Mouse (Mus musculus) lung, postnatal 0 days (tissue): ENCODE data around the gene Pink1. TPM values are rescaled to one million over a fixed set of nuclear protein-coding genes. Genes with fewer than 3 reads are reported as not detected.
A peak's percentile ranks its signal among the peaks of the same experiment; 100 is the strongest.

Experiments
- ATAC-seq: fragments of 200-750 bp; cut with Nextera tagmentation; 2 replicates; pipeline ENCODE4 v1.8.0; 2017; ENCODE audit warnings: moderate library complexity
- DNase-seq: peaks from one replicate; pipeline ENCODE4 v3.0.0-alpha.2; 2016; ENCODE audit warnings: low spot score
- H3K27ac ChIP-seq: fragments of 300-500 bp; sonication (generic); 2 replicates; pipeline ENCODE4 v1.5.1; 2014; ENCODE audit warnings: antibody characterized with exemption, mild to moderate bottlenecking, low read length, mixed read lengths
- H3K27me3 ChIP-seq: fragments of 300-500 bp; sonication (generic); replicated peaks from 2 replicates; pipeline ENCODE4 v1.6.1; 2014; ENCODE audit warnings: low read length, mixed read lengths; ENCODE audit not compliant: insufficient read depth
- H3K36me3 ChIP-seq: fragments of 300-500 bp; sonication (generic); 2 replicates; pipeline ENCODE4 v1.6.1; 2014; ENCODE audit warnings: low read length, mixed read lengths; ENCODE audit not compliant: insufficient read depth
- H3K4me1 ChIP-seq: fragments of 300-500 bp; sonication (generic); 2 replicates; pipeline ENCODE4 v1.6.1; 2014; ENCODE audit warnings: antibody characterized with exemption, low read depth, low read length, mixed read lengths; ENCODE audit not compliant: insufficient read depth
- H3K4me2 ChIP-seq: fragments of 300-500 bp; sonication (generic); replicated peaks from 2 replicates; pipeline ENCODE4 v1.6.1; 2014; ENCODE audit warnings: low read depth, mild to moderate bottlenecking, low read length, moderate library complexity, mixed read lengths
- H3K4me3 ChIP-seq: fragments of 300-500 bp; sonication (generic); 2 replicates; pipeline ENCODE4 v1.5.1; 2014; ENCODE audit warnings: low read depth, low read length
- H3K9ac ChIP-seq: fragments of 300-500 bp; sonication (generic); replicated peaks from 2 replicates; pipeline ENCODE4 v1.6.1; 2014; ENCODE audit warnings: low read depth, mild to moderate bottlenecking
- H3K9me3 ChIP-seq: fragments of 300-500 bp; sonication (generic); 2 replicates; pipeline ENCODE4 v1.6.1; 2016; ENCODE audit warnings: low read length, mixed read lengths
- CTCF ChIP-seq: IDR thresholded peaks from 2 replicates; pipeline ENCODE4 v1.5.1; 2016; ENCODE audit warnings: antibody characterized with exemption, mild to moderate bottlenecking
- EP300 ChIP-seq: IDR thresholded peaks from 2 replicates; pipeline ENCODE4 v1.6.1; 2016; ENCODE audit warnings: antibody characterized with exemption, mild to moderate bottlenecking, control low read depth
- WGBS: fragments of 180-500 bp; shearing (Covaris S2); extraction: QIAGEN DNeasy Blood & Tissue Kit; methylation state at CpG from one replicate; pipeline ENCODE4 v1.1.7; 2014; 5-methylcytosine and 5-hydroxymethylcytosine counted together
- polyA plus RNA-seq: library from polyadenylated mRNA; unstranded; fragments of >200 nt; fragmentation: Nextera tagmentation; extraction: Ambion mirVana; gene quantifications from 2 replicates; pipeline ENCODE4 v1.2.1, GENCODE M21; 2015

The Pink1 gene
- polyA plus RNA-seq, 1 experiment from 2014 or later, result 129 TPM

GRCm38 (mm10) chr4:138321488-138321887, 4.6 kb downstream of the Pink1 start:
- Histone ChIP-seq H3K27me3 (no peaks in the 10 kb centered on the region), H3K9ac (no peak overlapping the region), H3K4me2 (no peak overlapping the region), H3K27ac (no peak overlapping the region), H3K36me3 (peaks cover 7% of the 10 kb centered on the region; the same call in 1 of the 2 replicates), H3K4me3 (no peak overlapping the region), H3K4me1 (no peaks in the 10 kb centered on the region; the same call in 1 of the 2 replicates), H3K9me3 (no peaks in the 10 kb centered on the region)
- no peak for ATAC-seq
- TF ChIP-seq EP300 (no peak), CTCF (no peak)
- DNase-seq, result no peak
- WGBS, result 53% methylated on average over 7 of the region's 7 CpGs

- 44% methylated on average over 11 of the region's 11 CpGs for WGBS
Observed at GRCm38 (mm10) chr4:138320711-138321110, 5.4 kb downstream of the Pink1 start.

GRCm38 (mm10) chr4:138319508-138319907, 6.6 kb downstream of the Pink1 start:
- H3K9me3 ChIP-seq, result no peaks in the 10 kb centered on the region
- ATAC-seq, result peak; percentile 69
- DNase-seq, result peak; percentile 87
- WGBS, result 29% methylated on average over 10 of the region's 10 CpGs
- TF ChIP-seq EP300 (no peak), CTCF (peak; percentile 100)
- no peak overlapping the region for H3K4me2 ChIP-seq
- H3K27ac ChIP-seq, result no peak overlapping the region
- no peaks in the 10 kb centered on the region for H3K27me3 ChIP-seq
- no peak overlapping the region for H3K4me3 ChIP-seq
- peaks cover 8% of the 10 kb centered on the region; the same call in 1 of the 2 replicates for H3K36me3 ChIP-seq
- H3K9ac ChIP-seq, result no peak overlapping the region
- H3K4me1 ChIP-seq, result no peaks in the 10 kb centered on the region; the same call in 1 of the 2 replicates

More at GRCm38 (mm10) chr4:138320711-138321110, 5.4 kb downstream of the Pink1 start:
- no peak overlapping the region for H3K4me3 ChIP-seq
- H3K4me2 ChIP-seq, result no peak overlapping the region
- 0 out of 2 replicates have a peak overlapping the region, but pooled peaks have one; percentile 20 for H3K27ac ChIP-seq
- no peak for ATAC-seq
- no peaks in the 10 kb centered on the region for H3K9me3 ChIP-seq
- H3K4me1 ChIP-seq, result no peaks in the 10 kb centered on the region; the same call in 1 of the 2 replicates
- TF ChIP-seq CTCF (no peak), EP300 (no peak)
- H3K36me3 ChIP-seq, result peaks cover 8% of the 10 kb centered on the region; the same call in 1 of the 2 replicates
- no peaks in the 10 kb centered on the region for H3K27me3 ChIP-seq
- DNase-seq, result peak; percentile 42
- H3K9ac ChIP-seq, result no peak overlapping the region

- Histone ChIP-seq H3K27me3 (no peaks in the 10 kb centered on the region), H3K27ac (no peak overlapping the region), H3K4me2 (no peak overlapping the region), H3K36me3 (peaks cover 12% of the 10 kb centered on the region), H3K4me1 (no peaks in the 10 kb centered on the region; the same call in 1 of the 2 replicates), H3K9me3 (no peaks in the 10 kb centered on the region), H3K9ac (no peak overlapping the region), H3K4me3 (no peak overlapping the region)
- peak; percentile 37 for DNase-seq
- WGBS, result 52% methylated on average over 6 of the region's 6 CpGs
- TF ChIP-seq EP300, result no peak
- peak; percentile 88 for TF ChIP-seq CTCF
- ATAC-seq, result peak; percentile 29; the same call in 1 of the 2 replicates
Observed at GRCm38 (mm10) chr4:138318509-138319266, 7.4 kb downstream of the Pink1 start.

GRCm38 (mm10) chr4:138316369-138316768, 9.7 kb downstream of the Pink1 start:
- Histone ChIP-seq H3K27ac (no peak overlapping the region), H3K4me2 (no peak overlapping the region), H3K27me3 (no peaks in the 10 kb centered on the region), H3K4me3 (no peak overlapping the region), H3K9ac (no peak overlapping the region), H3K4me1 (no peaks in the 10 kb centered on the region; the same call in 1 of the 2 replicates), H3K9me3 (no peaks in the 10 kb centered on the region), H3K36me3 (peaks cover 23% of the 10 kb centered on the region)
- ATAC-seq (no peak), DNase-seq (no peak)
- 95% methylated on average over 6 of the region's 6 CpGs for whole genome bisulfite sequencing
- peak; percentile 35 for TF ChIP-seq CTCF
- no peak for TF ChIP-seq EP300

GRCm38 (mm10) chr4:138315781-138316180, 10.3 kb downstream of the Pink1 start:
- H3K4me1 ChIP-seq, result no peaks in the 10 kb centered on the region
- no peak overlapping the region for H3K27ac ChIP-seq
- no peak overlapping the region for H3K4me2 ChIP-seq
- H3K9me3 ChIP-seq, result no peaks in the 10 kb centered on the region
- H3K9ac ChIP-seq, result no peak overlapping the region
- DNase-seq (peak; percentile 25), ATAC-seq (no peak)
- peaks cover 27% of the 10 kb centered on the region for H3K36me3 ChIP-seq
- H3K4me3 ChIP-seq, result no peak overlapping the region
- WGBS, result 72% methylated on average over 9 of the region's 9 CpGs
- no peaks in the 10 kb centered on the region for H3K27me3 ChIP-seq
- TF ChIP-seq EP300 (no peak), CTCF (peak; percentile 64)
